Mouse (Mus musculus): Measurements from ENCODE around the gene Repin1. TPM values are rescaled to one million over a fixed set of nuclear protein-coding genes. Genes with fewer than 3 reads are reported as not detected.

The Repin1 gene
- total RNA-seq (2021), result 42.8 TPM in 2 replicates
- long read RNA-seq, experiment 1, transcript Repin1-204 (3 exons, 3,057 nt), result major isoform, 8 of 25 reads
- long read RNA-seq, experiment 1, partial matches to known transcripts, result 0 of 25 reads
- long read RNA-seq, experiment 1, other reads (novel, unspliced or antisense), result 12 of 25 reads
- long read RNA-seq, experiment 2, partial matches to known transcripts, result 6 of 19 reads
- long read RNA-seq, experiment 2, other reads (novel, unspliced or antisense), result 4 of 19 reads

GRCm38 (mm10) chr6:48593158-48594042 lies at the start of gene Repin1, which contains the start of gene Gm44965:
Repin1 (plus strand) TSS chr6:48593883.
Gm44965 (plus strand) TSS chr6:48593941.
- DNase-seq, result peak; percentile 98

GRCm38 (mm10) chr6:48545251-48545650 lies 48.4 kb upstream of the Repin1 start:
- DNase-seq, result no peak

GRCm38 (mm10) chr6:48546271-48546670 lies 47.4 kb upstream of the Repin1 start:
- peak; percentile 62 for DNase-seq

GRCm38 (mm10) chr6:48546858-48547257 lies 46.8 kb upstream of the Repin1 start:
- DNase-seq, result no peak

- DNase-seq, result no peak
These were observed 45.4 kb upstream of the Repin1 start for GRCm38 (mm10) chr6:48548314-48548713.

GRCm38 (mm10) chr6:48552918-48553317 lies 40.8 kb upstream of the Repin1 start:
- DNase-seq, result peak; percentile 59

- no peak for DNase-seq
These were observed 39.9 kb upstream of the Repin1 start for GRCm38 (mm10) chr6:48553819-48554218.

GRCm38 (mm10) chr6:48554280-48555103 lies 39.2 kb upstream of the Repin1 start, which contains the start of gene Lrrc61:
Lrrc61 (plus strand) TSS chr6:48554796.
- DNase-seq, result peak; percentile 99

- peak; percentile 70 for DNase-seq
These were observed 38.4 kb upstream of the Repin1 start for GRCm38 (mm10) chr6:48555104-48555890.

GRCm38 (mm10) chr6:48555956-48556355 lies 37.7 kb upstream of the Repin1 start:
- no peak for DNase-seq

GRCm38 (mm10) chr6:48565693-48566310 lies 27.9 kb upstream of the Repin1 start:
- no peak for DNase-seq

GRCm38 (mm10) chr6:48566312-48566711 lies 27.4 kb upstream of the Repin1 start:
- DNase-seq, result peak; percentile 72

- peak; percentile 71 for DNase-seq
These were observed 25.4 kb upstream of the Repin1 start for GRCm38 (mm10) chr6:48568036-48568984.

- no peak for DNase-seq
These were observed 24.4 kb upstream of the Repin1 start for GRCm38 (mm10) chr6:48569065-48569807.

- no peak for DNase-seq
These were observed 21.7 kb upstream of the Repin1 start for GRCm38 (mm10) chr6:48572014-48572413.

GRCm38 (mm10) chr6:48572572-48573061 lies 21.1 kb upstream of the Repin1 start, which contains the start of gene Rarres2:
Rarres2 (minus strand) TSS chr6:48572789.
- DNase-seq, result peak; percentile 17

- DNase-seq, result peak; percentile 58
These were observed 20.4 kb upstream of the Repin1 start for GRCm38 (mm10) chr6:48573280-48573679.

- DNase-seq, result no peak
These were observed 19.7 kb upstream of the Repin1 start for GRCm38 (mm10) chr6:48573981-48574380.

GRCm38 (mm10) chr6:48578736-48579135 lies 14.9 kb upstream of the Repin1 start:
- DNase-seq, result peak; percentile 14

All from adrenal gland, postnatal 14 days (tissue).